Mouse (Mus musculus) heart, adult 9 months (tissue): ENCODE measurements around the gene Dnajb7.

Source experiments
- DNase-seq, 2 experiments: peaks; one replicate each; pipeline ENCODE4 v3.0.0; 2022; ENCODE audit warnings: low spot score in 2 of 2

The Dnajb7 gene

GRCm38 (mm10) chr15:81408199-81408598 is at the start of gene Dnajb7:
Gene Dnajb7 (minus strand): TSS chr15:81408299.
- DNase-seq = no peak

- DNase-seq = peak; percentile 20 to 67
These were observed 40.4 kb upstream of the Dnajb7 start for GRCm38 (mm10) chr15:81448463-81448862.

DNA sequence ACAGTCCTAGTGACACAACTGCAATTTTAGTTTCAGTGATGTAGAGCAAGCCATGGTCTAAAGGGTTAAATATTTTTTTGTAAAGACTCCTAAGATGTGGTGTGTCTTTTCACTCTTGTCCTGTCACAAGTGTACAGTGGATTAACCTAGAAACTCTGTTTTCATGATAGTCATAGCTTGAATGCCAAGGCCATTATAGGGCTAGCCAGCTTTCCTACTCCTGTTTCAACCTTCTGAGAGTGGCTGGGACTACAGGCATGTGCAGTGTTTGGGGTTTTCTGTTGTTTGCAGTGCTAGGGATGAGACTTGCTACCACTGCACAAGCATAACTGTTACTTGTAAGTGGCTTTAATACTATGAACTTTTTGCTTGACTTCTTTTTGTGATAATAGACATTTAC is 31.1 kb upstream of the Dnajb7 start:
- no peak for DNase-seq

DNA sequence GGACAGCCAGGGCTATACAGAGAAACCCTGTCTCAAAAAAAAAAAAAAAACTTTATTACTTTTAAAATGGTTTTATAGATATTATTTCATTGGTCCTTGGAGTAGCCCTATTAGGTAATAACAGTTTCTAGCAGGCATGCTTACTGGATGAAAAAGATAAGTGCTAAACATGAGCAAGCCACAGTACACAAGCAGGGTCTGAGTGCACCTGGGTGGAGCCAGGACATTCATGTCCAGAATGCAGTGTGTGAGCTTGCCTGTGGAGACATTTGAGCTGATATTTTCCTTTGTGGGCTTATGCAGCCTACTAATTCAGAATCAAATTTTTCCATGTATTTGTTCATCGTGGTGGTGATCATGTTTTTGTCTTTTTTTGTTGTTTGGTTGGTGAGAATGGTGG is 30.2 kb upstream of the Dnajb7 start:
- DNase-seq = no peak

DNA sequence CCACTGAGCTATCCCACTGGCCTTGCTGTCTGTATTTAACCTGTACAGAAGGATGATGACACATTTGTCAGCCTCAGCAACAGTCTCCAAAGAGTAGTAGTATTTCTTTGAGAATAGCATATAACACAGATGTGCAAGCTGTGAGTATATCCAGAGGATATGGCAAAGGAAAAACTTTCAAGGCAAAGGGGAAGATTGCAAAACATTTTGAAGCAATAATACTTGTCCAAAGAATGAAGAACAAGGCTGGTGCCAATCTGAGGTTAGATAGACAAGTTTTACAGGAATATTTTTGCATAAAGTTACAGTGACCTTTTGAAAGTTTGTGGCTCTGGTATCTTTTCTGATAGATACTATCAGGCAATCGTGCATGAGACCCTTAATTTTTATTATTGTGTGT is 23.1 kb upstream of the Dnajb7 start:
- DNase-seq = no peak

- no peak for DNase-seq
These were observed 19.8 kb upstream of the Dnajb7 start for GRCm38 (mm10) chr15:81427947-81428346.

DNA sequence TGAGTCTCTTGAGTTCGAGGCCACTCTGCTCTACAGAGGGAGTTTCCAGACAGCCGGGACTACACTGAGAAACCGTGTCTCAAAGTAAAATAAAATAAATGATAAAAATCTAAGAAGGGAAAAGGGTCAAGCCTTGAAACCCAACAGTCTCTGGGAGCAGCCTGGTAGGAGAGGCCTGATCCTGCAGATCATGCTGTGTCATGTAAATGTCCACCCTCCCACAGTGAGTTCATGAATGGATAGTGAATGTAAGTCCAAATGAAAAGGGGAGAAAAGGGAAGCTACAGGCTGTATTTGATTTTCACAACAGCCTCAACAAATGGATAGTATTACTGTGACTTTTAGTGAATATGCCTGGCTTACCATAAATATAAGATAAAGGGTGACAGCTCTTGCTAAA is 17.2 kb upstream of the Dnajb7 start:
- no peak for DNase-seq

GRCm38 (mm10) chr15:81422156-81422681 is 14.1 kb upstream of the Dnajb7 start:
- DNase-seq = no peak

DNA sequence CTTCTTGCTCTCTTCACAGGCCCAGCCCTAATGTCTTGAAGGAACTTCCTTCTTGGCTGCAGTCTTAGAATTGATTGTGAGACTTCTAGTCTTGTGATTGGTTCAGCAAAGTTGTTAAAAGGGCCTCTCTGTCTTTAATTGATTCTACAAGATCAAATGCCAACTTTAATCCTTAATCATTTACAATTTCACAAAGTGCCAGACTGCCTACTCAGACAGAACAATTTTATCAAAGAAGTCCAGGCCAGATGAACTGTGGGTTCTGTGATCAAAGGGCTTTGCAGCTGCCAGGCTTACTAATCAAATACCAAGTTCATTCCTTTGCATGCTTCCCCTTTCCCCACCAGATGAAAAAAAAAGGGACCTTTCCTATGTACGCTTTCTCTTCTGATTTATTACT is 13.4 kb upstream of the Dnajb7 start:
- peak in 1 of 2 experiments; percentile 2 for DNase-seq

- DNase-seq = no peak
These were observed 10.0 kb upstream of the Dnajb7 start for GRCm38 (mm10) chr15:81418065-81418464.

GRCm38 (mm10) chr15:81416763-81417310 is 8.7 kb upstream of the Dnajb7 start:
- peak; percentile 33 to 43 for DNase-seq

DNA sequence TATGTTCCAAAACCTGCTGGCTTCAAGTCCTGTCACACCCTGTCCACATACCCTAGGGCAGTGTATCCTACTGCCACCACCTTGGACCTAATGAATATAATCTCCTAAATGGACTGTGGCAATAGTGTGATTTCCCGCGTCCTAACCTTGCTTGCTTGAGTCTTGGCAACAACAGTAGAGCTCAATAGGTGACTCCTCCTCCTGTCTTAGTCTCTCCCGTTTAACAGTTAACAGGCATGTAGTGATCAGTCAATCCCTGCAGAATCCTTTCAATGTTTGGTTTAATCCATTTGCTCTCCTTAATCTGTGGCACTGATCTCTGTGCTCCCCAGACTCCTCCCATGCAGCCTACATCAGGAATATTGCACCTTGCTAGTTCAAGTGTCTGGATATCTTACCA is 3.1 kb downstream of the Dnajb7 start:
- DNase-seq = no peak

DNA sequence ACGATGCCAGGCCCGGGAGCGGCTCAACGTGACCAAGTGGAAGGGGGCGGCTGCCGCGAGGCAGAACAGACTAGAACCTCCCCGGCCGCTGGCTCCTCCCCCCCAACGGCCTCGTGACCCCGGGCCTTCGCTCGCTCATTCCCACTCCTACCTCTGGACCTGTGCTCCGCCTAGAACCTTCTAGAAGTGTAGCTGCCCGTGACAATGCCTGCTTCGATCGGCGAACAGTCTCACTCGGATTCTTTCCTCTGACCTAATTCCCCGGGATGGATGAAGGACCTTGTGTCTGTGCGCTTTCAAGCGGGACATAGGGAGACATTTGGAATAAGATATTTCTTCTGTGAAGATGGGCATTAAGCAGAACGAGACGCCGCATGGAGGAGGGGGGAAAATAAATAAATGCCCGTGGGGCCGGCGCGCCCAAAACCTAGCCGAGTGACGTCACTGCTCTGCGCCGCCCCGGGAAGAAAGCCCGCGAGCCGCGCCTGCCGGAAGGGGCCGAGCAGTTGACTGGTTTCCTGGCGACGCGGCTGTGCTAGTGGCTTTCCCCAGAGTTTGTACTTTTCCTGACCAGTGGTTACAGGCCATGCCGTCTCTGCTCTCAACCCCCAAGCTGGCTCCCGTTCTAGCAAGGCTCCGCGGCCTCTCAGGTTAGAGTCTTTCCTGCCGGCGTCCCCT is 8.3 kb downstream of the Dnajb7 start, which contains the start of the genes St13 and Xpnpep3:
St13 (minus strand) TSS at position 440 of the 678 bp plus-strand sequence.
Xpnpep3 (plus strand) TSS at position 501 of the 678 bp plus-strand sequence.
- peak; percentile 95 to 97 for DNase-seq

DNA sequence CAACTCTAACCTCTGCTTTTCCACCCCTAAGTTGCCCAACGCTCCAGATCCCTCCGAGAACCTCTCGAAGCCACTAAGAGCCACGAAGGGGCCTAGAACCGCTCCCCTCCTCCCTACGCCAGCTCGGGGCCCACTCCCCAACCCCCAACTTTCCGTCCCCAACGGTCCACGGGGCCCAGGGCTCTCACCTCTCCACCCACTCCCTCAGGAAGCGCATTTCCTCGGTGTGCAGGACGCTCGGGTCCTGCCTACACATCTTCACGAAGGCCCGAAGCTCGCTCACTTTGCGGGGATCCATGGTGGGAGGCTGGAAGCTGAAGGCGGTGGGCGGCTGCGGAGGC is 8.8 kb downstream of the Dnajb7 start:
- DNase-seq = no peak

GRCm38 (mm10) chr15:81398189-81398588 is 9.9 kb downstream of the Dnajb7 start:
- no peak for DNase-seq

DNA sequence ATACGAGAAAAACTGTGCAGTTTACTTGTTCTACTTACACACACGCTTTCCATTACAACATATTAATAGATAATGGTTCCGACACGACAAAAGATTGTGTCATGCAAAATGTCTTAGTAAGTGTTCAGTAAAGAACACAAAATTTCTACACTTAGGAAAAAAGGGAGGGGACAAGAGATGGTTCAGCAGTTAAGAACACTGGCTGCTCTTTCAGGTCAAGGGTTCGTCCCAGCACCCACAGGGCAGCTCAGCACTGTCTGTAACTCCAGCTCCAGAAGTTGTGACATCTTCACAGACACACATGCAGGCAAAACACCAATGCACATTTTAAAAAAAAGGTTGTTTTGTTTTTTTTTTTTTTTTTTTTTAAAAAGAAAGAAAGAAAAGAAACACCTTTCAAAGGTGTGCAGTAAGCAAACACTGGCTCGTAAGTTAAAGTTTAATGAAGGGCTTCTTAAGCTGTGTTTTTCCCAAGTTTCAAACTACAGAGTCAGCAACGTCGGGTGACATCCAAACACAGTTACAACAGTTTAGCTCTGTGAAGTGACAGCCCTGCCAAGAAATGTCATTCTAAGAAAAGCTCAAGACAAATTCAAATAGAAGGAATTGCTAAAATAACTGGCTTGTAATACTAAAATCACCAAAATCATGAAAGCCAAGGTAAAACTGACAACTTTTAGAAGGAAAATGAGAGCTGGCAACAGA is 13.7 kb downstream of the Dnajb7 start:
- DNase-seq = no peak

GRCm38 (mm10) chr15:81392997-81393396 is 15.1 kb downstream of the Dnajb7 start:
- DNase-seq = peak; percentile 7 to 11

- no peak for DNase-seq
These were observed 21.8 kb downstream of the Dnajb7 start for GRCm38 (mm10) chr15:81386327-81386726.

GRCm38 (mm10) chr15:81378845-81379244 is 29.3 kb downstream of the Dnajb7 start:
- no peak for DNase-seq

DNA sequence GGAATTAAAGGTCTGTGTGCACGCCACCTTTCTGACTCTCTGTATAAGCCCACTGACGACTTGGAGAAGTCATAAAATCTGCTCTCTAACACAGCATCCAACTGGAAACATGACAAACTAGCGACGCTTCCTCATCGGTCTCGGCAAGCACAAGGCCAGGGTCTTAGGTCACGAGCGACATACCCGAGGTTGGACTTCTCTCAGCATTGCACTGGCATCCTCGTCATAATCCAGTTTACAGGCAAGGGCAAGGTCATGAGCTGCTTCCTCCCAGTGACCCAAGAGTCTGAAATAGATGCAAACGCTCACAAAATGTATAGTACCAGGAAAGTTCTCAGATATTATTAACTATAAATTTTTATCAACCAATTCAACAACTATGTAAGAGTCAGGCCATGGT is 33.5 kb downstream of the Dnajb7 start:
- no peak for DNase-seq

DNA sequence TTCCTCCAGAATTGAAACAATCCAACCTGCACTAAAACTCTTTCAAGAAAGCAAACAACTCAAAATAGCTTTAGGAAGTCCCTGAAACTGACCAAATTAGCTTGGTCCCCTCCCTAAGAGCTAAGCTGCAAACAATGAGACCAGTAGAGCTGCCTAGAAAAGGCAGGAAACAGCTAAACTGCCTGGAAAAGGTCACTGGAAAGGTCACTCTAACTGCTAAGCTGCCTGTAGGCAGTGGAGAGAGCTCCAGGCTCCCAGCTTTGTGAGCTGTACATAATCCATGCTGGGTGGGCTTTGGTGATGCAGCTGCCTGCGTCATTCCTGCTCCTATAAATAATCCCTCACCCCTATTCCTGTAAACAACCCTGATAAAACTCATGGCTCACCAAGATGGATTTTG is 37.7 kb downstream of the Dnajb7 start:
- no peak for DNase-seq

- no peak for DNase-seq
These were observed 39.5 kb downstream of the Dnajb7 start for GRCm38 (mm10) chr15:81368601-81369000.

DNA sequence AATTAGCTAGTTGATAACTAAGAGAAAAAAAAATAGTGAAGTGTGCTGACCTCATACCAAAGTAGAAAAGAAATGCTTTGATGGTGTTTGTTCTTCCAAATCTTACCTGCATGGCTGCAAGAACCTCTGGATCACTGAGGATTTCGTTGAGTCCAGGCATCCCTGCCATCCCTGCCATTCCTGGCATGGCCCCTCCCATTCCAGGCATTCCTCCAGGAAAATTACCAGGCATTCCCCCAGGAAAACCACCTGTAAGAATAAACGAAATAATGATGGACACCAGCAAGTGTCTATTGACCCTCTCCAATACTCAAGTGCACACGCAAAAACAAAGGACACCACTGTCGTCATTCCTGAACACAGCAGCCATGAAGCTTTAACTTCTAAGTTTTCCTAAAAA is 41.9 kb downstream of the Dnajb7 start:
- DNase-seq = no peak
